Mouse (Mus musculus) hindbrain, embryonic 13.5 days (tissue): Measurements from ENCODE around the gene Lrch1. TPM values are rescaled to one million over a fixed set of nuclear protein-coding genes. Genes with fewer than 3 reads are reported as not detected.

Experiments
- ATAC-seq: fragments of 200-750 bp; cut with Nextera tagmentation; 2 replicates; pipeline ENCODE4 v1.8.0; 2017; ENCODE audit warnings: moderate TSS enrichment; ENCODE audit not compliant: low FRiP score
- H3K27ac ChIP-seq: fragments of 300-500 bp; sonication (generic); 2 replicates; pipeline ENCODE4 v1.5.1; 2015; ENCODE audit warnings: inconsistent platforms, mild to moderate bottlenecking, moderate library complexity
- H3K27me3 ChIP-seq: fragments of 300-500 bp; sonication (generic); 2 replicates; pipeline ENCODE4 v1.6.1; 2015; ENCODE audit warnings: mild to moderate bottlenecking, inconsistent platforms
- H3K36me3 ChIP-seq: fragments of 300-500 bp; sonication (generic); 2 replicates; pipeline ENCODE4 v1.6.1; 2015; ENCODE audit warnings: mild to moderate bottlenecking, inconsistent platforms
- H3K4me1 ChIP-seq: fragments of 300-500 bp; sonication (generic); replicated peaks from 2 replicates; pipeline ENCODE4 v1.6.1; 2015; ENCODE audit warnings: inconsistent platforms
- H3K4me2 ChIP-seq: fragments of 300-500 bp; sonication (generic); 2 replicates; pipeline ENCODE4 v1.6.1; 2015; ENCODE audit warnings: inconsistent platforms, mild to moderate bottlenecking, moderate library complexity
- H3K4me3 ChIP-seq: fragments of 300-500 bp; sonication (generic); 2 replicates; pipeline ENCODE4 v1.5.1; 2015; ENCODE audit warnings: mild to moderate bottlenecking, inconsistent platforms
- H3K9ac ChIP-seq: fragments of 300-500 bp; sonication (generic); 2 replicates; pipeline ENCODE4 v1.6.1; 2015; ENCODE audit warnings: mild to moderate bottlenecking, inconsistent platforms
- H3K9me3 ChIP-seq: fragments of 300-500 bp; sonication (generic); 2 replicates; pipeline ENCODE4 v1.6.1; 2016; ENCODE audit warnings: inconsistent platforms
- WGBS: fragments of 180-500 bp; shearing (Covaris S2); methylation state at CpG from one replicate; pipeline ENCODE4 v1.1.7; 2015; 5-methylcytosine and 5-hydroxymethylcytosine counted together
- polyA plus RNA-seq: library from polyadenylated mRNA; unstranded; fragments of >200 nt; fragmentation: Nextera tagmentation; extraction: Ambion mirVana; gene quantifications from 2 replicates; pipeline ENCODE4 v1.2.1, GENCODE M21; 2015

Lrch1 gene
- polyA plus RNA-seq, 1 experiment from 2014 or later = 13.2 TPM

- H3K4me2 ChIP-seq = no peak overlapping the region
- WGBS = 87% methylated on average over 5 of the region's 5 CpGs
- H3K27me3 ChIP-seq = no peaks in the 10 kb centered on the region
- H3K9me3 ChIP-seq = no peaks in the 10 kb centered on the region
- no peaks in the 10 kb centered on the region for H3K36me3 ChIP-seq
- H3K4me3 ChIP-seq = no peak overlapping the region
- no peak for ATAC-seq
- no peaks in the 10 kb centered on the region for H3K4me1 ChIP-seq
- H3K9ac ChIP-seq = no peak overlapping the region
- H3K27ac ChIP-seq = no peak overlapping the region
Observed at GRCm38 (mm10) chr14:74972687-74973086, 25.0 kb upstream of the Lrch1 start.

- Histone ChIP-seq H3K9me3 (no peaks in the 10 kb centered on the region), H3K9ac (no peak overlapping the region), H3K4me2 (no peak overlapping the region), H3K36me3 (no peaks in the 10 kb centered on the region), H3K4me3 (no peak overlapping the region), H3K27me3 (no peaks in the 10 kb centered on the region), H3K27ac (no peak overlapping the region), H3K4me1 (no peaks in the 10 kb centered on the region)
- no peak for ATAC-seq
- 75% methylated on average over 3 of the region's 3 CpGs for WGBS
Observed at GRCm38 (mm10) chr14:74972216-74972615, 24.5 kb upstream of the Lrch1 start.

GRCm38 (mm10) chr14:74963402-74963764 lies 15.7 kb upstream of the Lrch1 start:
- WGBS = 73% methylated on average over 3 of the region's 3 CpGs
- Histone ChIP-seq H3K27me3 (no peaks in the 10 kb centered on the region), H3K4me2 (no peak overlapping the region), H3K27ac (no peak overlapping the region), H3K9ac (no peak overlapping the region), H3K36me3 (no peaks in the 10 kb centered on the region), H3K4me1 (no peaks in the 10 kb centered on the region), H3K4me3 (no peak overlapping the region), H3K9me3 (0 out of 2 replicates have a peak, but pooled peaks cover 2% of the 10 kb centered on the region)
- ATAC-seq = no peak

- Histone ChIP-seq H3K27me3 (no peaks in the 10 kb centered on the region), H3K9ac (no peak overlapping the region), H3K4me2 (no peak overlapping the region), H3K36me3 (no peaks in the 10 kb centered on the region), H3K4me1 (no peaks in the 10 kb centered on the region), H3K27ac (no peak overlapping the region), H3K4me3 (no peak overlapping the region), H3K9me3 (0 out of 2 replicates have a peak, but pooled peaks cover 2% of the 10 kb centered on the region)
- no peak for ATAC-seq
- 88% methylated on average over 8 of the region's 8 CpGs for WGBS
Observed at GRCm38 (mm10) chr14:74962713-74963401, 15.2 kb upstream of the Lrch1 start.

GRCm38 (mm10) chr14:74960568-74960967 lies 12.9 kb upstream of the Lrch1 start:
- Histone ChIP-seq H3K9me3 (no peaks in the 10 kb centered on the region), H3K4me3 (no peak overlapping the region), H3K36me3 (no peaks in the 10 kb centered on the region), H3K27ac (no peak overlapping the region), H3K27me3 (no peaks in the 10 kb centered on the region), H3K4me2 (no peak overlapping the region), H3K9ac (no peak overlapping the region), H3K4me1 (no peaks in the 10 kb centered on the region)
- ATAC-seq = no peak
- WGBS = 89% methylated on average over 5 of the region's 5 CpGs

GRCm38 (mm10) chr14:74956702-74957101 lies 9.0 kb upstream of the Lrch1 start:
- 58% methylated on average over 2 of the region's 2 CpGs for WGBS

GRCm38 (mm10) chr14:74956234-74956633 lies 8.6 kb upstream of the Lrch1 start:
- Histone ChIP-seq H3K4me3 (no peak overlapping the region), H3K27ac (no peak overlapping the region), H3K9me3 (no peaks in the 10 kb centered on the region), H3K4me1 (no peaks in the 10 kb centered on the region), H3K36me3 (no peaks in the 10 kb centered on the region), H3K4me2 (no peak overlapping the region), H3K27me3 (no peaks in the 10 kb centered on the region), H3K9ac (no peak overlapping the region)
- ATAC-seq = no peak
- 80% methylated on average over 1 of the region's 1 CpGs for WGBS

More at GRCm38 (mm10) chr14:74956702-74957101, 9.0 kb upstream of the Lrch1 start:
- Histone ChIP-seq H3K36me3 (no peaks in the 10 kb centered on the region), H3K4me3 (no peak overlapping the region), H3K9ac (no peak overlapping the region), H3K27me3 (no peaks in the 10 kb centered on the region), H3K27ac (no peak overlapping the region), H3K9me3 (no peaks in the 10 kb centered on the region), H3K4me1 (no peaks in the 10 kb centered on the region), H3K4me2 (no peak overlapping the region)
- no peak for ATAC-seq

- peaks cover 30% of the 10 kb centered on the region for H3K4me1 ChIP-seq
- peak overlapping the region; percentile 89 for H3K4me3 ChIP-seq
- H3K27ac ChIP-seq = no peak overlapping the region
- no peak; the same call in 1 of the 2 replicates for ATAC-seq
- no peaks in the 10 kb centered on the region for H3K27me3 ChIP-seq
- peak overlapping the region; percentile 85 for H3K4me2 ChIP-seq
- WGBS = 53% methylated on average over 14 of the region's 14 CpGs
- H3K9me3 ChIP-seq = no peaks in the 10 kb centered on the region
- no peak overlapping the region for H3K9ac ChIP-seq
- H3K36me3 ChIP-seq = no peaks in the 10 kb centered on the region
Observed at GRCm38 (mm10) chr14:74948426-74949240, 957 bp upstream of the Lrch1 start.

GRCm38 (mm10) chr14:74948014-74948396 lies 329 bp upstream of the Lrch1 start:
- Histone ChIP-seq H3K9ac (peak overlapping the region; percentile 91), H3K4me3 (peak overlapping the region; percentile 89), H3K27ac (peak overlapping the region; percentile 94), H3K4me2 (peak overlapping the region; percentile 85), H3K36me3 (no peaks in the 10 kb centered on the region), H3K9me3 (no peaks in the 10 kb centered on the region), H3K4me1 (peaks cover 30% of the 10 kb centered on the region), H3K27me3 (no peaks in the 10 kb centered on the region)
- no peak for ATAC-seq
- 29% methylated on average over 13 of the region's 13 CpGs for WGBS

- Histone ChIP-seq H3K9ac (peak overlapping the region; percentile 91), H3K36me3 (no peaks in the 10 kb centered on the region), H3K9me3 (no peaks in the 10 kb centered on the region), H3K4me2 (peak overlapping the region; percentile 85), H3K27me3 (no peaks in the 10 kb centered on the region), H3K4me1 (peaks cover 30% of the 10 kb centered on the region), H3K27ac (peak overlapping the region; percentile 94), H3K4me3 (peak overlapping the region; percentile 89)
- under 1% methylated on average over 56 of the region's 56 CpGs for WGBS
- ATAC-seq = peak; percentile 85
Observed at GRCm38 (mm10) chr14:74946751-74947375, 813 bp downstream of the Lrch1 start.

- H3K4me1 ChIP-seq = peaks cover 30% of the 10 kb centered on the region
- peak overlapping the region; percentile 89 for H3K4me3 ChIP-seq
- no peaks in the 10 kb centered on the region for H3K36me3 ChIP-seq
- peak overlapping the region; percentile 85 for H3K4me2 ChIP-seq
- H3K9me3 ChIP-seq = no peaks in the 10 kb centered on the region
- H3K27ac ChIP-seq = peak overlapping the region; percentile 94; the same call in 1 of the 2 replicates
- peak overlapping the region; percentile 91 for H3K9ac ChIP-seq
- ATAC-seq = peak; percentile 29
- WGBS = 5% methylated on average over 13 of the region's 13 CpGs
- no peaks in the 10 kb centered on the region for H3K27me3 ChIP-seq
Observed at GRCm38 (mm10) chr14:74946321-74946750, 1.3 kb downstream of the Lrch1 start.
